Mouse (Mus musculus) gastrocnemius, adult 8-10 months (tissue): ENCODE data around the gene Edf1. TPM values are rescaled to one million over a fixed set of nuclear protein-coding genes. Genes with fewer than 3 reads are reported as not detected.
A peak's percentile ranks its signal among the peaks of the same experiment; 100 is the strongest.

ENCODE experiments used
- DNase-seq, 2 experiments: peaks; one replicate each; pipeline ENCODE4 v3.0.0; 2022; ENCODE audit warnings: low spot score in 2 of 2
- total RNA-seq, 4 experiments: library from RNA; stranded (reverse); gene quantifications; 2 replicates each; pipeline ENCODE4 v1.2.4; 2022

Gene Edf1
- total RNA-seq, 4 experiments from 2014 or later: 104 to 172 (median 141) TPM

DNA sequence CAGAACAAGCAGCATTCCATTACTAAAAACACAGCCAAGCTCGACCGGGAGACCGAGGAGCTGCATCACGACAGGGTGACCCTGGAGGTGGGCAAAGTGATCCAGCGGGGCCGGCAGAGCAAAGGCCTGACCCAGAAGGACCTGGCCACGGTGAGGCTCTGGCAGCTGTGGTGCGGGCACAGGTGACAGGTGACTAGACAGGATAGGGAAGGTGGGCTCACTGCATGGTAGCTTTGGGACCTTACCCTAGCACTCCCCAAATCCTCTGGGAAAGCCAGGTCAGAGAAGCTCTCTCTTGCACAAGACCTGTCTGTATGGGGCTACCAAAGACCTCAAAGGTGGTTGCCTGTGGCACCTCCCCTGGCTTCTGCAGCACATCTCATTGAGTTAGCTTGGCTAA, 2.9 kb downstream of the Edf1 start:
- no peak for DNase-seq

DNA sequence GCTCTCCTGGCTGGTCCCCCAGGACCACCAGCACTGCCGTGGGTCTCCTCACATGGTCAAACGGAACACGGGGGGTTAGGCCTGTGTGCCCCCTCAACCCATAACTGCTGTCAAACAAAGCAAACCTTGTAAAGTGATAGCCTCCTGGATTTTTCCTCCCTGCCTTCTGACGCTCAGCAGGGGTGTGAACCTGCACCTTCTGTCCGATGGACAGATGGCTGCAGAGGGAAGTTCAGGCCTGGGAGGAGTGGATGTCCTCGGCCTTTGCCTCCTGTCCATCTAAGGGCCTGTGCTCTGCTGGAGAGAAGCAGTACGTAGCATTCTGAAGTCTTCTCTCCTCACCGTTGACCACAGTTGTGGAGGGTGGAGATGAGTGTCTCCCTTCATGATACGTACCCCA, 4.3 kb downstream of the Edf1 start:
- no peak for DNase-seq

DNA sequence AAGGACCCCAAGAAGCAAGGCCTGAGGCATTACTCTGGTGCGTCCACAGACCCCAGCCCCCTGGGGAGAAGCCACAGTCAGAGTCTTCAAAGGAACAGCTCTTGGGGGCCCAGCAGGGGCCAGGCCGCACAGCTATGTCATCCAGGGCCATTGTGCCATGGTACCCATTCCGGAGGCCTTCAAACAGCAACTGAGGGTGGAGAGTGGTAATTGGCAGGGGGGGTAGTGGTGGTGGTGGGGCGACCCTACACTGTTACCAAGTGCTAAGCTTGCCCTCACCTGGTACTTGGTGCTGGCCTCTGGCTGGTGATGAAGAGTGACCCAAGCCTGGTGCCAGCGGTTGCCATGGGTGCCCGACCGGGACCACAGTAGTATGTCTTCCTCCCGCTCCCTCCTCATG, 8.1 kb downstream of the Edf1 start:
- DNase-seq: no peak

DNA sequence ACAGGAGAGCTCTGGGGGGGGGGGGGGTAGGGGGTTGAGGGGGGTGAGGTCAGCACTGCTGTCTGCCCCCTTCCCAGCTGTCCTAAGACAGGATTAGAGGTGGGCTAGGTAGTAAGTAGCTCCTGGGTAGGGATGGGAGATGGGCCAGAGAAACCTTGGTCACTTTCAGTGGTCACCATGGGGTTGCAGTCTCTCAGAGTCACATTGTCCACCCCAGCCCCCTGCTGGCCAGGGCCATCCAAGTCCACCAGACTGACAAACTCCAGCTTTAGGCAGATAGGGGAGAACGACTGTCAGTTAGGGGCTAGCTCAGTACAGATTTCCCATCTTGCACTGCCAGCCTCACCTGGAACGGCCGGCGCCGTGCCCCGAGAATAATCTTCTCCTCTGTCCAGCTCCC, 8.9 kb downstream of the Edf1 start:
- DNase-seq: no peak

DNA sequence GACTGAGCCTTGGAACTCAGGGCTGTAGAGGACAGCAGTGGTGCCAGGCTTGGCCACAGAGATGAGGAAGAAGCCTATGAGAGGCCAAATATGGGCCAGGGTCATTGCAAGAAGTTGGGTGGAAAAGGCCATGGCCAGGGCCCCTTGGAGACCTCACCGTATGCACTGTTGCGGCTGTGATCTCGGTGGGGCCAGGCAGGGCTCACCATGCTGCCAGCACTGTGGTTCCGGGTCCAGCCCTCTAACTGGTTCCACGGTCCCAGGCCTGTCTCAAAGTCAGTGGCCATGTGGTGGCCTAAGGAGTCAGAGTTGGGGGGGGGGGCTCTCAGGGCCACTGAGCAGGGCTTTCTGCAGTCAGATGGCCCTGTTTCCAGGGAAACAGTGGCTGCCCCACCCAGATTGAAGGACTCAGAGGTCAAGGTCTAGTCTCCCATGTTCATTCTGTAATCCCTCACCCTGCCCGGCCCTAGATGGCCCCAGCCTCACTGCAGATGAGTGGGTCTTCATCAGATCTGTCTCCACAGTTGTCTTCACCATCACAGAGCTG, 10.9 kb downstream of the Edf1 start:
- no peak for DNase-seq

DNA sequence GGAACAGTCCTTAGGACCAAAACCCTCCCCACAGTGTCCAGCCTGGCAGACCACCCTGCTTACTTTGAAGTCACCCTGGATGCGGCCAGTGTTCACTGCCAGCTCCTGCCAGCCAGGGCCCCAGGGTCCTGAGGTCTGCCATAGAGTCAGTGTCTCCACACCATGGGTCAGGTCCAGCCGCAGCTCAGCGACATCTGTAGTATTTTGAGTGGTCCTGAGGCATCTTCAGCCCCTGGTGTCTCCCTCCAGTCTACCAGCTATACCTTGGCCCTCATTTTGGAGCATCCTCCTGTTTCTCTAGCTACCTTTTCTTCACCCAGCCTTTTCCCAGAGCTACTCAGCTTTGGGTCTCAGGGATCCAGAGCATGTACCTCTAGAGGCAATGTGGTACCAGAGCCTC, 11.7 kb downstream of the Edf1 start:
- DNase-seq: no peak

DNA sequence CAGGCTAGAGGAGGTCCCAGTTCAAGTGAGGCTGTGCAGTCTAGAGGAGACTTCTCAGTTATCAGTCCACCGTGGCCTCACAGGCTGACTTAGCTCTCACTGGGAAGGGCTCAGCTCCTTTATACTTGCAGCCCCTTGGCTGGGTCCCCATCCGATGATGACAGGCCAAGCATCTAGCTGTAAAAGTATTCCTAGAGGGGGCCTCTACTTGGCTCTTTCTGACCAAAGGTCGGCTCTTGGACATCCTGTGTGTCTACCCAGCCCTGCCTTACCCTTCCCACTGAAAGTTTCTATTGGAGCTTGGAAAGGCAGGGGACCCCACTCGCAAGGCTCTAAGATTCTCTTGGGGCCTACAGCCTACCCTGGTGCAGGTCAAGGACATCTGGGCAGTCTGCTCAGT, 13.6 kb downstream of the Edf1 start:
- DNase-seq: no peak

DNA sequence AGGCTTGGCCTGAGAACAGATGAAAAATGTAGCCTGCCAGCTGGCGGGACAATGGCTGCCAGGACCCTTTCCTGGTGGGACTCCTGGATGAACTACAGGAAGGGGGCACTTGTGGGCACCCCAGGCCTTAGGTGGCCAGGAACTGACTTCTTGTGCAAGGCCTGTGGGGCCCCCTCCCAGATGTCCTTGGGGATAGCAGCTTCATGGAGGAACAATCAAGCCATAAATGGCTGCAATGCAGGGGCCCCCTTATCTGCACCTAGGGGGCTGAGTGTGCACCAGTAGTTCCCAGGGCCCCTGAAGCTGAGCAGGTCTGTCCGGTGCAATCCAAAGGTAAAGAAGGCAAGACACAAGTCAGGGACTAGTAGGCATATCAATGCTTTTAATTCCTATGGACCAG, 15.4 kb downstream of the Edf1 start:
- no peak for DNase-seq

DNA sequence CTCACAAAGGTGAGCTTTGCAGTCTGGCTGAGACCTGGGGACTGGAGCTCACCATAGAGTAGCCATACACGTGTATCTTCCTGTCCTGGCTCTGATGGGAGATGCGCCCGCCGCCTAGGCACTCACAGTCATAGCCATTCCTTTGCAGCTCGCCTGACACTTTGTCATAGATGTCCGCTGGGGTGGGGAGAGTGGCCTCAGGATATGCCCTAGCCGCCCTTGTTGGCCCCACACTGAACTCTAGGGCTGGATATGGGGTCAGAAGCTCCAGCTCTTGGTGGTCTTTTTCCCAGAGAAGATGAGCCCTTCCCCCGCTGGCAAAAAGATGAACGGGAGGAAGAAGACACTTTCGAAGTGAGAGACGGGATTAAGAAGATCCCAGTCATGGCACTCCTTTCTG, 16.5 kb downstream of the Edf1 start:
- DNase-seq: no peak

DNA sequence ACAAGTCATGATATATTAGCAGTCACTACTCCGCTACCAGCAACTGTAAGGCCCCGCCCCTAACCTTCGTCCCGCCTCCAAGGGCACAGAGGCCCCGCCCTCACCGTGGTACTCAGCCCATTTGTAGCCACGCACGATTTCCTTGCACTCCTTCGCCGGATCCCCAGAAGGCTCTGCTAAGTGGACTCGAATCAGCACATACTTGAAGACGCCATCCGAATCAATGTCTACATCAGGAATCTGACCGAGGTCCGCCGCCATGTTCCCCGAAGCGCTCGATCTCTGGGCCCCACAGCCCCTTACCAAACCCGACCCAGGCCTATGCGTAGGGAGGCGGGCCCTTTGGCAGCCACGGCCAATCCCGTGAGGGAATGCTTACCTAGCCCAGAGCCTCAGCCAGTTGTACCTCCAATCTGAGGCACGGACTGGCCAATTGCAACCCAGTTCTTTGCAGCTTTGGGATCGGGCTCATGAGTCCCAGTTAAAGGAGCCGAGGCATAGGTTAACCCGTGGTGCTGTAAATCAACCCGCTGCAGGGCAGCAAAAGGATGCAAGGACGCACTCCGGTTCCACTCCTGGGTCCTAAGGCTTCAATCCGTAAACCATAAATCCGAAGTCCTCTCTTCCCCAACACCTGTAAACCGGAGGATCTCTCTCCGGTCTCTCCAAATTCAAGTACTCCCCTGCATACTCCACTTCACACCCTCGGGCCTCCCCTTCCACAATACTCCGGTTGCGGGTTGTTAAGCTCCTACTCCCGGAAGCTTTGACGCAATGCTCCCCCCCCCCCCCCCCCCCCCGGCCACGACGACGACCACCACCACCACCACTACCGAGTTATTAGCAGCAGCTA, 17.2 kb downstream of the Edf1 start, which contains the start of the genes Mamdc4 and Phpt1:
Gene Mamdc4, minus strand, starts transcription at position 267 of the 853 bp plus-strand sequence.
Gene Phpt1, minus strand, starts transcription at position 646 of the 853 bp plus-strand sequence.
- DNase-seq: peak; percentile 96 to 98

DNA sequence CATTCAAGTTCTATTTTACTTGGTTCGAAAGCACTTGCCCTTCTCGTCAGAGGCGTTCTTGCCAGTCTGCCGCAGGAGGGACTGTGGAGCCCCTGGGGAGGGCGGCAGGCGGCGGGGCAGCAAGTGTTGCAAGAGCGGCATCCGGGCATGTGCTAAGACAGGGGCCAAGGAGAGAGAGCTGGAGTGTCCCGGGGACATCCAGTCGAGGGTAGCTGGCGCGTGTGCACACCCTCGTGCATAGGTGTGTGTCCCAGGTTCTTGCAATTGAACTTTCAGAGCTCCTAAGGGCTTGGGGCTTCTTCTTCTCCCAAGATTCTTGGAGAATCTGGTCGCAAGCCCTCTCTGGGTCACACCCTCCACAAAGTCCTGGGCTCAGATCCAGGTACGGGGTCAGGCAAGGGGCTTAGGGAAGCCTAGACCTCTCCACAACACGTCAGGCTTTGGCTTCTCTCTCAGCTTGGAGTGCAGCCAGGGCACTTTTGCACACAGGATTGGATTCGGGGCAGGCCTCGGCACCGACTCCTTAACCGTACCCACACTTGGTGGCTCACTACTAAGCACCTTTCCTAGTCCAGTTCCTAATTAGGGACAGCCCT, 17.9 kb downstream of the Edf1 start:
- DNase-seq: no peak

DNA sequence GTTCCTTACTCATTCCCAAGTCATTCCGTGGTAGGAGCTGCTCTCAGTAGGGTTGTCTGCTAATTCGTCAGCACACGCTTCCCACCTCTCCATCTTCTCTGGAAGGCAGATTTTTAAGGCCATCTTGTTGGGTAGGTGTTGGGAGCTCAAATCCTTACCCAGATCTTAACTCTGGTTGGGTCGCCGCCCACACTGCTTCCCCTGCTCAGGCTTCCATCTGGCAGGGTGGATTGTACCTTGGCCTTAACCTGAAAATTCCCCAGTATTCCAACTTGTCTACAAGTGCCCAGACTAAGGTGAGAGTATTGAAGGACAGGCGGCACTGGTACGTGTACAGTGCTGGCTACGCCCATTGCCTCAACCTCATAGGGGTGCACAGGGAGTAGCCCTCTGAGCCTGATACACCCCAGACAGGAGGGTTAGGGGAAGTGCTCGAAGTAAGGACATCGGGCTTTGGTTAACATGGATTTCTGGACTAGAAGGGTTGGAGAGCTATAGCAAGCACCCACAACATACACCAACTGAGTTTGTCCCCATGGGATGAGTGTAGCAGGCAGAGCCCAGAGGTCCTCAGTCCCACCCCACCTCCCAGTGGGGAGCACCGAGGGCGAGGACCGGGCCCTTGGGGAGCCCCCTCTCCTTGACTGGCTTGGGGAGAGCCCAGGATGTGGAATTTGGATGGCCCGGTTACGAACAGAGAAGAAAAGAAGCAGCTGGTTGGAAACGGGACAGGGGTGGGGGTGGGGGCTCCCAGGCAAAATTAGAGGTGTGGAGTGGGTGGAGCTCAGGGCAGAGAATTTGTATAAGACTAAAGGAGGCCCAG, 18.6 kb downstream of the Edf1 start:
- DNase-seq: no peak

DNA sequence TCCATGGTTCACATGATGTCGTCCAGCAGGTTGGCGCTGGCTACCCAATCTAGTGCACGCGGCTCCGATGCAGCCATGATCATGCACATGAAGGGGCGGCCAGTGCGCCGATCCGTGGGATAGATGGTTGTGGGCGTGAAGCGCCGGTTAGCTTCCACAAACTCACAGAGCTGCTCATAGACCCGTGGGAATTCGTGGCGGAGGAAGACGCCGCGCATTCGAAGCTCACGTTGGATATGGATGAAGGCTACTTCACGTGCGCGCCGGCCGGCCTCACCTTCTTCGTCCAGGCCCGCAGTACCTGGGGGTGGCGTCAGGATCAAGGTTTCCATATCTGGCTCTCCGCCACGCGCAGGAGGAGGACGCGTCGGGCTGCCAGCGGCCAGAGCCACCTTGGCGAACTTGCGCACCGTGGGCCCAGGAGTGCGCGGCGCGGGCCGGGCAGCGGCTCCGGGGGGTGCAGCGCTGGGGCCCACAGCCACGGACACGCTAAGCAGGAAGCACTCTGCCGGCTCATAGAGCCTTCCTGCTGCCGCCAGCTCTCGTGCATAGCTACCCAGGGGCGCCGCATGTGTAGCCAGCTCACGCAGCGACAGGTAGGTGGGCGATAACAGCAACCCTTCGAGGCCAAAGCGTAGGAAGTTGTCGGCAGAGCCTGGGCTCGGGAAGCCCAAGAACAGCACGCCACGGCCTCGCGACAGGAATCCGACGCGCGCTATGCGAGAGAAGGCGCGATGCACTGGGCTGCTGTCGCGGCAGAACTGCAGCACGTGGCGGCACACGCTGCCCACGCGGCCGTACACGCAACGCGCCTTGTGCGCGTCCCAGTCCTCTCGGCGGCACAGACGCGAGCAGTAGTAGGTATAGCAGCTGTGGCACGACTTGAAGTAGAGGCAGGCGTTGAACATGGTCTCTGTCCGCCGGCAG, 19.6 kb downstream of the Edf1 start:
- no peak for DNase-seq

DNA sequence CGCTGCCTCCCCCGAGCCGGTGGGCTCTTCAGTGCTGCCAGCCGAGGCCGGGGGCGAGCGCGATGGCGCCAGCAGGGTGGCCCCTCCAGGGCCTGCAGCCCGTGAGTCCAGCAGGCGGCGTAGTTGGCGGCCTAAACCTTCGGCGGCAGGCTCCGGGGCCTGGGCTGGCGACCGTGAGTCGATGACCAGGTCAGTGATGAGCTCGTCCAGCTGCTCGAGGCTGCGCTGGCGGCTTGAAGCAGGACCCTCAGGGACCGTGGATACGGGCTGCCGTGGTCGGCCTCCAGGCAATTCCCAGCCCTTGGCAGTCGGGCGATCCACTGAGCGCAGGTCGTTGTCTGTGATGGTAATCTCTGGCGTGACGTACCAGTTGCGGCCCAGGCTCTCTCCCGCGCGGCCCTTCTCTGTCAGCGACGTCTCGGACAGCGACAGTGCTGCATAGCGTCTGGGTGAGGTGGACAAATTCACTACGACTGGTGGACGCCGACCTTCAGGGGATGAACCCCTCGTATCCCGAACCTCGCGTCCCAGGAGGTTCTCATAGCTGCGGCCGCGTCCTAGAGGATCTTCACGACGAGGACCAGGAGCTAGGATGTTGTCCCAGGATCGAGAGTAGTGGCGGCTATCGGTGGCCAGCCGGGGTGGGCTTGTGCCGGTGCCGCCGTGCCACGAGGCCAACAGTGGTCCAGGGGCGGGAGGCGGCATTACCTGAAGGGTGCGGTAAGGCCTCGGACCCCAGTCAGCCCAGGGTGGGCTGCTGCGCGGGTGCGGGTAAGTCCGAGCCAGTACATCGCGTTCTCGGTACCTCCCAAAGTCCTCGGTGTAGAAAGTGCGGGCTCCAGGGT, 20.5 kb downstream of the Edf1 start:
- DNase-seq: no peak

DNA sequence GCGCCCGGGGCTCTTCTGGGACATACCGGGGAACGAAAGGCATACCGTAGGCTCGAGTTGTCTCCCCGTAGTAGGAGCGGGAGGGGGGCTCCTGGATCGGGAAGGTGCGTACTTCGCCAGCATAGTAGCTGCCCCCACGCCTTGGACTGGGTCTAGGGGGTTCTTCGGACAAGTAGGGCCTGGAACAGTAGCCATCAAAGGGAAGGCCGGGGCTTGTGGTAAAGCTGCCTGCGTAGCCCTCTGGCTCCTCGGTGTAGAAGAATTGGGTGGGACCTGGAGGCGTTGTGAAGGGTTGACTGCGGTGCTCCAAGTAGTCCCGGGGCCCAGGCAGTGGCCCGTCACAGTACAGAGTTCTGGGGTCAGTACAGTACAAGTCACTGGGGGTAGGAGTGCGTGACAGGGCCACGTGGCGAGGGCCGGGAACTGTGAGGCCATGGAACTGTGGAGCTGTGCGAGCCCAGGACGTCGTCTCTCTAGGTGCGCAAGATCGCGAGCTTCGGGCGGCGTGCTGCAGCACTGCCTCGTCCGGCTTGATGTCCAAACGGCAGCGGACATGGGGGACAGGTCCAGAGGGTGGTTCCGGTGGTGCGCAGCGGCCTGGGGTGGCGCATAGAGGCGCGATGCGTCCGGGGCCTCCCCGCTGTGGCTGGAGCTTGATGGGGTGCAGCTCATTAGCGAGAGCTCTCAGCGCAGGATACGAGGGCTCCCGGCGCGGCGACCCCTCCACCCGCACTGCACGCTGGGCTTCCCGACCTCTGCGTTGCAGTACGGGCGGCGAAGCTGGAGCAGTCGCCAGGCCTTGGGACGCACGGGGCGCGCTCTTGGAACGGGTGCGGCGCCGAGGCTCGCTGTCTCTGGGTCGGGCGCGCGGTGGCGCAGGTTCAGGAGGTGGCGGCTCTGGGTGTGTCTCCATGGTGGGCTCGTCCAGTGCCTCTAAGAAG, 21.4 kb downstream of the Edf1 start:
- no peak for DNase-seq

DNA sequence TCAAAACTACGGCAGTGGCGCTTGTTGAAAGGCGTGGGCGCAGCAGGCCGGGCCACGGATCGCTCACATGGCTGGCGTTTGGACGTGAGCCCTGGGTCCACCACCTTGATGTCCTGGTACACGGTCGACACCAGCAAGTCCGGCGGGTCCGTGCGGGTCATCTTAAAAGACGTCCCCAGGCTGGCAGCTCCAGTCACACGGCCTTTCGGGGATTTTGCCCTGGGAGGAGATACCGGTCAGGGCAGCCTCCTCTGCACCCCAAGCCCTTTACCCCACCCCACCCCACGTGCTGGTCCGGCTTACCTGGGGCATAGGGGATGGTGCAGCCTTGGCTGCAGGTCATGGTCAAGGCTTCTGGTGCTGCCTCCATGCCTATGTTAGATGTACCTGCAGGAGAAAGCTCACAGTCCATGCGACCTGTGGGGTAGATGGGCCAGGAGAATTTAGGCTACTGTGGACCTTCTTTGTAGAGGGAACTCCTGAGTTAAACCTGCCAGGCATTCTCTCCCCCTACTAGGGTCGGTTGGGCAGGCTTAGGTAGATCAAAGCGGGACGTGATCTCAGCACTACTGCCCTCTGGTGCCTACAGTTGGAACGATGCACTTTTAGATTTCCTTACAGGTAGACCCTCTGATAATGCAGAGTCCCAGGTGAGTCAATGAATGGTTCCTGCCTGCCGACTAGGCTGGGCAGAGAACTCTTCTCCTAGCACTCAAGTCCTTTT, 22.3 kb downstream of the Edf1 start:
- DNase-seq: no peak

DNA sequence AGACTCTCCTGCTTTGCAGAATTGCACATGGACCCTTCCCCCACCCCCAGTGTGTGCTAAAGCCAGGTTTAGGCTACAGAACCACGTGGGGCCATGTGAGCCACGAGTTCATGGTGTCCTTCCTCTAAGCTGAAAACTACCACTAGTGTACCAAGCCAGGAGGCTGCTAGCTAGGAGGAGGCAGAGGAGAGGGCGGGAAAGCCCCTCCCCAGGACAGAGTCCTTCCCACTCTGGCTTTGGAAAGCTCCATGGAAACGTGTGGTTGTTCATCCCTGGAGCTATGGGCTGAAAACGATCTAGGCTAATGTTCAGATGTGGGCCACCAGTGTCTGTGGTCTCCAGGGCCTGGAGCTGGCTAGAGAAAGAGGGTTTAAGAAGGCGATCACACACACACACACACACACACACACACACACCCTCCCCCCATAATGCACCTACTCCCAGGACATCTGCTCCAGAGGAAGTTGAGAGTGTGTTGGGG, 23.0 kb downstream of the Edf1 start:
- no peak for DNase-seq
